Mouse (Mus musculus): ENCODE measurements around the gene Rubcnl.

Rubcnl gene

DNA sequence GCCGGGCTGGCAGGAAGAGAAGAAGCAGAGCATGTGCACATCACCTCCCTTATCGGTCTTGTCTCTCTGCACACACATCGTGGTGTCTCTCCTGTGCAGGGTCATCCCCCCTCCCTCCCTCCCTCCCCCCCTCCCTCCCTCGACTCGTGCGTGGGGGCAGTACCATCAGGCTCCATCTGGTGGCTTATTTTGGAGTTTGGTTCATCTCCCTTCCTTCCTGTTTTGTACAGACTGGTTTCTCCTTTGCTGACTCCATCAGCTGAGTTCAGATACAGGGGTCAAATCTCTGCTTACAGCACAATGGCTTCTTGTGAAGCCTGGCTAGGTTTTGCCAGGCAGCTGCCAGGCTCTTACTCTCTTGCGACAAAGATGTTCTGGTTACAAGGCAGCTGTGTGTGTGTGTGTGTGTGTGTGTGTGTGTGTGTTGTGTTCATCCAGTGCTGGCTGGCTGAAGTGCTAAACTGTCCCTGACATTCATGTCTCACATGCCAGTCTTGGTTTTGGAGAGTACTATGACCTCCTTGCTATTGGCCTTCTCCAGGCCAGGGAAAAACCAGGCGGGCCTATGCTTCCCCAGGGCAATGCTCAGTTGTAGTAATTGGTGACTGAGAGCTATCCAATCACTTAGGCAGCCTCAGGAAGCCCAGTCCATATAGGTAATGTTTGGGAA, 4.7 kb upstream of the Rubcnl start:
- in situ Hi-C loops (cut with MboI; ENCODE audit: unreplicated experiment in 2 of 2): loop anchor here in 1 of 2 experiments (25.0 kb wide), 1 partner anchor 1474 kb away; the partner anchor contains the start of genes Nudt15 and Sucla2

DNA sequence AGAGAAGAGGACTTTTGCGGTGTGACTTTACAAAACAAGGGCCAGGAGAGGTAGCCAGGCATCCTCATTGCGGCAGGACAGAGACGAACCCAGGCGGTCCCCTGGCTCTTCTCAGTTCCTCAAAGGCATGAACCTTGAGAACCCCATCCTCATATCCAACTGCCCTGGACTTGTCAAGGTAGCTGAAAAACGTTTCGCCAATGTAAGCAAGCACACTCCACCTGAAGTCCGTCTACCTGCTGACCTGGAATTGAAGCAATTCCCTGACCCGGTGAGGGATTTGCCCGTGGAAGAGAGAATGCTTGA, 841 bp downstream of the Rubcnl start:
- in situ Hi-C loops (cut with MboI; ENCODE audit: unreplicated experiment in 2 of 2): loop anchor here in 1 of 2 experiments (25.0 kb wide), 1 partner anchor 1479 kb away; the partner anchor contains the start of genes Nudt15 and Sucla2

DNA sequence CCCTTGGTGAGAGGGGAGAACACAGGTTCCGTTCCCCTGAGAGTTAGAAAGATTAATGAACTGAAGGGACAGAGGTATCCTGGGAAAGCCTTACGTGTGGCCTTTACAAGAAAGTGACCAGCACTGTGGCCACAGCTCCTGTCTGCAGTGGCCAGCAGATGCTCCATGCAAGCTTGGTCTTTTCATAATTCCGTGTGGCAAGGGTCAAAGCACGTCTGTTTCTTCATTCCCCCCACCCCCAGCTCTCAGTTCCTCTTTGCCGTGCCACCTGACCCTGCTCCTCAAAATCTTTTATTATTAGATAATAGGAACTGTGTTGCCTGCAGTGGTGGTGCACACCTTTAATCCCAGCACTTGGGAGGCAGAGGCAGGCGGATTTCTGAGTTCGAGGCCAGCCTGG, 1.4 kb downstream of the Rubcnl start:
- in situ Hi-C loops (cut with MboI; ENCODE audit: unreplicated experiment in 2 of 2): loop anchor here in 1 of 2 experiments (25.0 kb wide), 1 partner anchor 1480 kb away; the partner anchor contains the start of genes Nudt15 and Sucla2

DNA sequence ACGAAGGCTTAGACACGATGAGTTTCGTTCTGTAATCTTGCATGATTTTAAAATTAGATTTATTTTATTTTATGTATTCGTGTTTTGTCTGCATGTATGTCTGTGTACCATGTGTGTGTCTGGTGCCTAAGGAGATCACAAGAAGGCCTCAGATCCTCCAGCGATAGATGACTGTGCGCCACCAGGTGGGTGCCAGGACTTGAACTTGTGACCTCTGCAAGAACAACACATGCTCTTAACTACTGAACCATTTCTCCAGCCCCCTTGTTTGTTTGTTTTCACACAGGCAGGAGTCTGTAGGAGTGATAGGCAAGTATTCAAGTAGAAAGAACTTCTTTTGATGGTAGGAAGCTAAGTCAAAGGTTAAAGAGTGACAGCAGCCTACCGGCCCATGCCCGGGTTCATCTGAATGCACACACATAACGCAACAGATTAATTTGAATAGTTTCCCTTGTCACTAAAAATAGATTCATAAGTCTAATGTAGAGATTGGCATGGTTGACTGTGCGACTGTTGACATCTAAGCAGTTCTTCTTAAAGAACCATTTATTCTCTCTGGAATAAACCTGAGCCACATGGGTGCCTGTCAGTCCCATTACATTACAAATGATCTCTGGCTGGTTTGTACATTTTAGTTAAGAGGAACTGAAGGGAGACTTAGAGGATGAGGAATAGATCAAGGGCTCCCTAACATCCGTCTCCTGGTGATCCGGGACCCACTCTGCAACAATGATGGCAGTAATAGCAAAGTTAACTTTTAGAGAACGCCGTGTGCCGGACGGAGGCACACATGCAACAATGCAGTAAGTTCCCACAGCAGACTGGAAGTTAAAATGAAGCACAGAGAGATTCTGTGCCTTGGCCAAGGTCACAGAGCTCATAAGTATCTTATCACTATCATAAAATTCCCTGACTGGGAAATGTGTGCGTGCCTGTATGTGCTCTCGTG, 2.3 kb downstream of the Rubcnl start:
- in situ Hi-C loops (cut with MboI; ENCODE audit: unreplicated experiment in 2 of 2): loop anchor here in 1 of 2 experiments (25.0 kb wide), 1 partner anchor 1481 kb away; the partner anchor contains the start of genes Nudt15 and Sucla2

DNA sequence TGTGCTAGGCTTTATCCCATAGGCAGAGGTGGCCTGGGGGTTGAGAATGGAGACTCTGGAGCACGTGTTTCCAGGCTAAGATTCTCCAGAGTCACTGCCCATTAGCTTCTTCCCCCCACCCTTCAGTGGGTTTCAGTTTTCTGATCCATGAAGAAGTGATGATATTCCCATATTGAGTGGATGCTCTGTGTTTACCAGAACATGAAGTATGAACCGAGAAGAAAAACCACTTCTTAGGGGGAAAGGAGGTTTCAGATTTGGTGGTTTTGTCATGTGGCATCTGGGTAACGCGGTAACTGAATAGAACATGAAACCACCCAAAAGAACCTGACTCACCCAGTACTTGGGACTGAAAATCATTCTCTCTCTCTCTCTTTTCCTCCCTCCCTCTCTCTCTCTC, 3.0 kb downstream of the Rubcnl start:
- in situ Hi-C loops (cut with MboI; ENCODE audit: unreplicated experiment in 2 of 2): loop anchor here in 1 of 2 experiments (25.0 kb wide), 1 partner anchor 1482 kb away; the partner anchor contains the start of genes Nudt15 and Sucla2

DNA sequence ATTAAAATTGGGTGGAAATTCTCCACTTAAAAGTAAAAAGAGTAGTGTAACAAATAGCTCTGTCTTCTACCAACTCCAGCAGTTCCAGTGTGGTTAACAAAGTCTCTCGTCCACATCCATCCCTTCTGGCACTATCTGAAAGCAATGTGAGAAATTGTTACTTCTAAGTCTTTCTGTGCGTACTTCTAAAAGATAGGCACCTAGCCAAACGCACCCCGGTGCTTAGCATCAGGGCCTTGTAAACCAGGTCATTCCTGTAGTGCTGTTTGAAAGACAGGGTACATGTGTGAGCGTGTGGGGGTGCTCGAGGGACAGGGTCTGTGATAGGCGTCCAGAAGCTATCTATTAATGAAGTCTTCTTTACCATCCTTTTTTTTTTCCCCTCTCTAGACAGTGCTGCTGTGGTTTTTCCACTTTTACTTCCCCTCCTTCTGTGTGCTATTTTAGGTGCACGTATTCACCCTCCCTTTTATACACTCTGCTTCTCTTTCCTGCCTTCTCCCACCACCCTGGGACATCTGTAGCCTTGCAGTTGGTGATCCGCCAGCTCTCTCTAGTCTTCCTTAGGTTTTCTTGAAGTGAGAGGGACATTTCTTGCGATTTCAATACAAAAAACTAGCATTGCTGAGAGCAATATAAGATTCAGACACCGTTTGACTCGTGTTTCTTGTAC, 4.9 kb downstream of the Rubcnl start:
- in situ Hi-C loops (cut with MboI; ENCODE audit: unreplicated experiment in 2 of 2): loop anchor here in 1 of 2 experiments (25.0 kb wide), 1 partner anchor 1483 kb away; the partner anchor contains the start of genes Nudt15 and Sucla2

DNA sequence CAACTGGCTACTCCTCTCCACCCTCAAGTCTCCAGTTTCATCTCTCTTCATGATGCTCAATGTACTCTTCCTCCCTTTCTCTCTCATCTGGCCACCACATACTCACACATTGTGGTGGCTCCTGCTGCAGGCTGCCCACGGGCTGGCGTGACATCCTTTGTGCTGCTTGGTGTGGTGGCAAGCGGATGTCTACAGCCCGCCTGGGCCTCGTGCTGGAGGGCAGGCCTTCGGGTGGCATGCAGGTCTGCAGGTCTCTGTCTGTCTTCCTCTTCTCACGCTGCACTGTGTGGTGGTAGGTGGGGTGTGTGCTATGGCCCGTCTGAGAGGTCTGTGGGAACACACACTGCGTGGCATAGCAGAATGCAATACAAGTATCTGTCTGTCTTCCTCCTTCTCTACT, 6.7 kb downstream of the Rubcnl start:
- in situ Hi-C loops (cut with MboI; ENCODE audit: unreplicated experiment in 2 of 2): loop anchor here in 1 of 2 experiments (25.0 kb wide), 1 partner anchor 1485 kb away; the partner anchor contains the start of genes Nudt15 and Sucla2

DNA sequence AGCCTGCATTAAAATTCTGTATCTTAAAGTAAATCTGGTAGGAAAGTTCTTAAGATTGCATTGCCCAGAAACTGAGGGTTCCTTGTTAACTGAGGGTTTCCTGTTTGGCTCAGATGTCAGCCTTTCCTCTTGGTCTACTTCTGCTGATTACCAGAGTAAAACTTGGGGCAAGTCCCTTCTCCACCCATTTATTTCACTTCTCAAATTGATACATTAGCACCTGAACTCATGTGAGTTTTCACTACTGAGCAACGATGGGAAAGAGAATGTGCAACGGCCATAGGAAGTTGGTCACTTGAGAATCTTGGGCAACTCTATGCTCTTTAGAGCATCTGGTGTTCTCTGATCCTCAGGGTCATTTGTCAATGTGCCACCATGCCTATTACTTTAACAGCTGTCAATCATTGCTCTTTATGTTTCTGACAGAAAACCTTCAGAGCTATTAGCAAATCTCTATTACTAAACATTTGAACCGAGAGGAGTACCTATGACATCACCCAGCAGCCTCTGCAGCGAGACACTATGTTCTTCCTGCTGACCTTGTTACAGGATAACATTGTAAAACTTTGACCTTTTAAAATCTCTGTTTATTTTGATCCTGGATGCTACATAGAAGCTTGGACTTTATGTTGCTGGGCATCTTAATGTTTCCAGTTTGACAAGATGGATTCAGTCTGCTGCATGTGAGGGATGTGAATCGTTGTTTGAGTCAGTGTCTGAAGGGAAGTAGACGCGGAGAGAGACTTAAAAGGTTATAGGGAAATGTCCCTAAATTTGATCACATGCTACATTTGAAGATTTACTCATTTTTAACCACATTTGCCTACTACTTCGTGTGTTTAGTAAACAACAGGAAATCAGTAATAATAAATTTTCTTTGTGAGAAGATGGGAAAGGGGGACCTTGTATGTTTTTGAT, 9.2 kb downstream of the Rubcnl start:
- in situ Hi-C loops (cut with MboI; ENCODE audit: unreplicated experiment in 2 of 2): loop anchor here (25.0 kb wide), 2 partner anchors 1488 to 1662 kb away; partner anchors contain the start of genes Nudt15 (in 1 of the 2) and Sucla2 (in 1 of the 2)

DNA sequence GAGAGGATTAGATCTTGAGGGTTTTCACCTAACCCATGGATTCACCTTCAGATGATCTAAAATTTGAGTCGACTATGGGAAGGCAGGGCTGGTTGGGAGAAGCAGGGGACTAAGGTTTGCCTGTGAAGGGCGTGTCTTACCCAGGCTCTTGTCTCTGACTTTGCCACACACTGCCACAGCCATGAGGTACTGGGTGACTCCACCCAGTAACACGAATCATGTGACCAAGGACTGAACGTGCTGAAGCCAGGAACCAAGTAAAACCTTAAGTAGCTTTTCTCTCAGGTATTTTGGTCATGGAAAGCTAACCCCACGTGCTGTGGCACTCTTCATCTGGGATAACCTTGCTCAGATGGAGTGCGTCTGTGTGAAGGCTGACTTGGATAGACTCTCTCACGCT, 14.9 kb downstream of the Rubcnl start:
- in situ Hi-C loops (cut with MboI; ENCODE audit: unreplicated experiment in 2 of 2): loop anchor here in 1 of 2 experiments (25.0 kb wide), 1 partner anchor 1657 kb away; no protein-coding TSS in a partner anchor

DNA sequence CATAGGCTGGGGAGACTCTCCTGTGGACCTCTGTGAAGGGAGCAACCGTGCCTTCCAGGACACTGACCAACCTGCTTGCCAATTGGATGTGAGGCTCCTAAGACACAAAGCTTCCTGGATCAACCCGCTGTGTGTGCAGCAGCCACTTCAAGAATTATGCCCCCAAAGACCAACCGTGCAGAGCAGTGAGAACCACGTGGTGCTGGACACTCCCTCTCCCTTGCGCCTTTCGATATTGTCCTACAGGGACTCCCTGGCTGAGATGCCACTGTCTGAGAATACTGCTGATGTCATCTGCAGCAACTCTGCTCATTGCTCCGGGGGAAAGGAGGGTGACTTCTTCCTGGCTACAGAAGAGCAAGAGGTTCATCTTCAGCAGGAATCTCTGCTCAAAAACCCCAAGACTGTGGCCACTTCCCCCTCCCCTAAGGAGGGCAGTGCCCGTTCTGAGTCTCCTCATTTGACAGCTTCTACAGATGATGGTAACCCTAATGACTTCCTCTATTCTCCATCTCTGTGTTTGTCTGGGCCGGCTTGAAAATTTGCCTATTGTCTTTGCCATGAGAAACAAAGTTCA, 16.3 kb downstream of the Rubcnl start:
- in situ Hi-C loops (cut with MboI; ENCODE audit: unreplicated experiment in 2 of 2): loop anchor here in 1 of 2 experiments (25.0 kb wide), 1 partner anchor 1655 kb away; no protein-coding TSS in a partner anchor

DNA sequence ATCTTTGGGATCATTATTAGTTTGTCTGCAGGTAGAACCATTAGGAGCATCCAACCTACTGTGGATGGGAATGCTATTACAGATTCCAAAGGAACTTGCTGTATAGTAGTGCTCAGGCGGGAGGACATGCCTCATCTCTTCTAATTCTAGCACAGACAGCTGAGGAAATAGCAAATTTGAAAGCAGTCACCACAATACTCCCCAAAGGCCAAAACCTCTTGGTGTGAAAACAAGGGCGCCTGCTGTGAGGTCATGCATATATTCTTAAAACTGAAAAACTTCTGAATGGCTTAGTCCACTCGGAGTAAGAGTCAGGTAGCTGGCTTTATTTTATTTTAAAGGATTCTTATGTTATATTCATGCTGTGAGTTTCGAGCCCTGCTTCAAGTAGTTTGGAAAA, 16.9 kb downstream of the Rubcnl start:
- in situ Hi-C loops (cut with MboI; ENCODE audit: unreplicated experiment in 2 of 2): loop anchor here in 1 of 2 experiments (25.0 kb wide), 1 partner anchor 1655 kb away; no protein-coding TSS in a partner anchor

DNA sequence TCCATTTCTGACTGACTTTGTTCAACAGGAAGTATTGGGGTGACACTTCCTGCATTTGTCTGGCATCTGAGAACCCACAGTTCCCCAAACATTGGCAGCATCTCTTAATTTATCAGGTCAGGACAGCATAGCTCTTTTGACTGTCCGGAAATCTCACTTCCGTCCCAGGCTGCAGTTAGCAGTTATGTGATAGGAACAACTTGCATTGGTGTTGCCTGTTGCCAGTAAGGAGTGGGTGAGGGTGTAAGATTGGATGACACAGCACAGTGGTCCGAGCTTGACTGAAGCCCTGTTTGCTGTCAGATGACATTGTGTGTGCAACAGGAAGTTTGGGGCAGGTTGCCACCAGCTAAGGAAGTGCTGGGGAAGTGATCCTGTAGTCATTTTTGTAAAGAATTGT, 18.4 kb downstream of the Rubcnl start:
- in situ Hi-C loops (cut with MboI; ENCODE audit: unreplicated experiment in 2 of 2): loop anchor here in 1 of 2 experiments (25.0 kb wide), 1 partner anchor 1653 kb away; no protein-coding TSS in a partner anchor

DNA sequence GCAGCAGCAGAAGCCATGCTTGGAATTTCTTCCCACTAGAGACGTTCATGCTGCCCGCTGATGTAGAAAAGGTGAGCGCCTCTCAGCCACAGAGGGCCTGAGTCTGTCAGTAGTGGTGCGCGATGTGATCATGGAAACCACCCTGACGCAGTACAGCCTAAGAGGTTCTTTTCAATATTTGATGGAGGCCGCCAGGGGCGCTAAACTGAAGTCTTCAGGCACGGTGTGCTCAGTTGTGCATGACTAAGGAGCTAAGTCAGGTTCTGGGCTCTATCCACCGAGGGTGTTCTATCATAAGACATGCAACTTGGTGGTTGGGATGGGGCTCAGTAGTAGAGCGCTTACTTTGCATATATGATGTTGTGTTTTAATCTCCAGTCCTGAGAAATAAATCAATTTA, 19.6 kb downstream of the Rubcnl start:
- in situ Hi-C loops (cut with MboI; ENCODE audit: unreplicated experiment in 2 of 2): loop anchor here in 1 of 2 experiments (25.0 kb wide), 1 partner anchor 1652 kb away; no protein-coding TSS in a partner anchor

DNA sequence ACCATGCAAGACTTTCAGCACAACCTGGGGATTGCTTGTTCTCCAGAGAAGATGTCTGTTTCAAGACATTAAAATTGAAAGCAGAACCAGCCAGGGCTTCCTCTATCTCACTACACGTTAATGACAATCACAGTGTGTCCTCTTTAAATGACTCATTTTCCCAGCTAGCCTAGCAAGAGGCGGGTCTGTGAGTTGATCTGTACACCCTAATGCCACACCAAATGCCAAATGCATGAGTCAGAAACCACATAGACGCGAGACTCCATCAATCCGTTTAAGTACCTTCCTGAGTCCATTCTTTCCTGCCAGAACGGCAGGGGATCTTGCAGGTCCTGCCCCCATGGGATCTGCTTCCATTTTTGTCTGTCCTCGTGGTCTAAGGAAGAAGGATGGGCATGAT, 29.4 kb downstream of the Rubcnl start:
- in situ Hi-C loops (cut with MboI; ENCODE audit: unreplicated experiment in 2 of 2): loop anchor here in 1 of 2 experiments (10.0 to 25.0 kb wide), 2 partner anchors 790 to 1642 kb away; no protein-coding TSS in a partner anchor

DNA sequence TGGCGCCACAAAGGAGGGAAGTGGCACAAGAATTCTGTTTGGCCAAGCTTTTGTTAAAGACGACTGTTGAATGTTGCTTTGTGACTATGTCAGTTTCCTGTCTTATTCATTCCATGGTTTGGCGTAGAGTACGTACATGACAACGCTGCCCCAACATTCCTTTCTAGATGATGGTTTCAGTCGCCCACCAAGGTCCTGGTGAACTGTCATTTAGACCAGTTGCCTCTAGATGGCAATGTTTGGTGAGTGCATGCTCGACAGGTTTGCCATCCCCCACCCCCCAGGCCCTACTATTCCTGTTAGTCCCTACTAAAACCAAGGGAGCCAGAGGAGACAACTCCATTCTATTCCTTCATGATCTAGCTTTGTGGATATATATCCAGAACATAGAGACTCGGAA, 36.6 kb downstream of the Rubcnl start:
- in situ Hi-C loops (cut with MboI; ENCODE audit: unreplicated experiment in 2 of 2): loop anchor here (5.0 to 25.0 kb wide), 2 partner anchors 285 to 590 kb away; partner anchors contain the start of gene Erich6b (in 1 of the 2)

DNA sequence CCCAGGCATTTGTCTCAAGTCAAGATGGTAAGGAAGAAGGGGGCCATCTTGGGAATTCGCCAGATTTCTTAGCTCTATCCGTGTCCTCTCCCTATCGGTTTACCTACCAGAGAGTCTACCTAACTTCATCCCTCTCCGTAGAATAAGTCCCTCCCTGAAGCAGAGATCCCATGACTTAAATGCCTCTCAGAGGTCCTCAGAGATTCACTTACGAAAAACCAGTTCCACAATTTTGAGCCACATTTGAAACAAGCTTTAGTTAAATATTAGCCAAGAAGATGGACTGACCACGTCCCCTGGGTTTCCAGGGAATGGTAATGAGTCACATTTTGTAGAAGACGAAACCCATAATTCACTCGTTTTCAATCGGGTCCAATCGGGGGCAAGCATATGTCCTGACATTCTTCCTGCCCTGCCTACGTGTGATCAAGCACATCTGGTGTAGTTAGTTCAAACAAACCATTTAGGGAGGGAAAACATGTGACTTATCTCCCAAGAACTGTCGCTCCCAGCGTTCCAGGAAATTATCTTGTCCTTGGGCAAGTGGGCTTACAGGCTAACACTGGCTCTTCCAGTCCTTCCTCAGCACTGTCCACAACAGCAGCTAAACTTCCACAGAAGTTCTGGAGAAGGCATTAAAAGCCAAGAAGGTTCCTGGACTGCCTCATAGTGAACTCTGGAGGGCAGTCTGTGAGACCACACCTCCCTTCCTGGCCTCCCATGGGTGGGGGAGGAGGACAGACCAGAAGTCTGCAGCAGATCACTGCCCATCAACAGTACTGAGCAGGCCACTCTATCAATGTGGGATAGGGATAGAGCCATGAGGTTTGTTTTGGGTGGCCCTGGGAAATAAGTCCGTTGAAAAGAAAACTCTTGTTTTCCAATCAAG, 38.9 kb downstream of the Rubcnl start:
- in situ Hi-C loops (cut with MboI; ENCODE audit: unreplicated experiment in 2 of 2): loop anchor here (5.0 to 25.0 kb wide), 3 partner anchors 283 to 663 kb away; partner anchors contain the start of gene Erich6b (in 1 of the 2)

DNA sequence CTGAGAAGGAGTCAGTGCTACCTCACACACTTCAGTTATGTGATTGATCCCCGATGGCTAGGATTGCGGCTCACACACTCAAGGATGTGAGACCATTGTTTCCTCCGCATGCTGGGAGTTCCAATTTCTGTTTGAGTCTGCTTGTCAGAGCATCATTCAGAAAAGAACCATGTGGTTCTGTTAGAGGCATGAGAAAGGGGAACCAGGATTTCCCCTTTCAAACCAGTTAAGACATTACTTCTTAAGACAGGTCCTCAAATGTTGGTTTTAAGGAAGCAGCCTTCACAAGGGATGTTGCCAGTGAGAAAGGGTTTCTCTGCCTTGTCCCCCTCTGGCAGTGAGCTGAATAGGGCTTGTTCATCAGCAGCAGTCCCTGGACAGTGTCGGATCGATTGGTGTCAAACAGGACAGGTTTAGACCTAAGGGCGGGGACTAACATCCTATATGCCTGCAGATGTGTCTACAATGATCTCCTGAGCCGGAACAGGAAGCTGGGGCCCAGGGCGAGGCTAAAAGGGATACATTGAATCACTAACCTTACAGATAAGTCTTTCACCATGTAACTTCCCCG, 41.1 kb downstream of the Rubcnl start:
- in situ Hi-C loops (cut with MboI; ENCODE audit: unreplicated experiment in 2 of 2): loop anchor here (5.0 to 25.0 kb wide), 2 partner anchors 280 to 660 kb away; no protein-coding TSS in a partner anchor
